Mouse (Mus musculus) left cerebral cortex, postnatal 25 days (tissue): ENCODE data around the gene Klf4. TPM values are rescaled to one million over a fixed set of nuclear protein-coding genes. Genes with fewer than 3 reads are reported as not detected.
A peak's percentile ranks its signal among the peaks of the same experiment; 100 is the strongest.

Source experiments
- DNase-seq, 2 experiments: peaks; one replicate each; pipeline ENCODE4 v3.0.0; 2022; ENCODE audit warnings: low spot score in 2 of 2, mixed read lengths in 1 of 2
- intact Hi-C: fragments of 180-260 bp; cut with DNase I; formaldehyde crosslinking; loops from one replicate; pipeline ENCODE4 v1.15.1; 2025
- total RNA-seq, 2 experiments: library from RNA; stranded (reverse); gene quantifications; 2 replicates each; pipeline ENCODE4 v1.2.3; 2021

Gene Klf4
- 1 to 10 TPM; 6.0 to 7.4 TPM for total RNA-seq

- intact Hi-C loops: loop anchor here (1.0 to 5.0 kb wide), 5 partner anchors 119 to 690 kb away; no protein-coding TSS in a partner anchor
- DNase-seq: peak; percentile 90
Measured at GRCm38 (mm10) chr4:55532407-55533195, at the start of gene Klf4. Gene Klf4 (minus strand): TSS chr4:55532466.

GRCm38 (mm10) chr4:55571432-55571831 lies 39.2 kb upstream of the Klf4 start:
- intact Hi-C loops: no loop called here
- DNase-seq: no peak

GRCm38 (mm10) chr4:55567986-55568385 lies 35.7 kb upstream of the Klf4 start:
- intact Hi-C loops: no loop called here

GRCm38 (mm10) chr4:55567575-55567974 lies 35.3 kb upstream of the Klf4 start:
- intact Hi-C loops: no loop called here
- no peak for DNase-seq

More at GRCm38 (mm10) chr4:55567986-55568385, 35.7 kb upstream of the Klf4 start:
- no peak for DNase-seq

- DNase-seq: no peak
- intact Hi-C loops: no loop called here
Measured at GRCm38 (mm10) chr4:55564317-55564716, 32.1 kb upstream of the Klf4 start.

- intact Hi-C loops: no loop called here
- no peak for DNase-seq
Measured at GRCm38 (mm10) chr4:55563050-55563449, 30.8 kb upstream of the Klf4 start.

GRCm38 (mm10) chr4:55562062-55562461 lies 29.8 kb upstream of the Klf4 start:
- intact Hi-C loops: no loop called here
- DNase-seq: no peak

- intact Hi-C loops: no loop called here
- DNase-seq: no peak
Measured at GRCm38 (mm10) chr4:55546869-55547268, 14.6 kb upstream of the Klf4 start.

GRCm38 (mm10) chr4:55542753-55543152 lies 10.5 kb upstream of the Klf4 start:
- intact Hi-C loops: no loop called here
- DNase-seq: no peak

GRCm38 (mm10) chr4:55541654-55542053 lies 9.4 kb upstream of the Klf4 start:
- intact Hi-C loops: no loop called here

GRCm38 (mm10) chr4:55541221-55541620 lies 9.0 kb upstream of the Klf4 start:
- intact Hi-C loops: no loop called here
- no peak for DNase-seq

More at GRCm38 (mm10) chr4:55541654-55542053, 9.4 kb upstream of the Klf4 start:
- DNase-seq: peak in 1 of 2 experiments; percentile 8

GRCm38 (mm10) chr4:55535012-55535411 lies 2.7 kb upstream of the Klf4 start:
- intact Hi-C loops: no loop called here
- DNase-seq: no peak

GRCm38 (mm10) chr4:55534510-55534909 lies 2.2 kb upstream of the Klf4 start:
- no peak for DNase-seq
- intact Hi-C loops: loop anchor here (5.0 kb wide), 4 partner anchors 198 to 688 kb away; no protein-coding TSS in a partner anchor

GRCm38 (mm10) chr4:55533803-55534254 lies 1.6 kb upstream of the Klf4 start:
- DNase-seq: no peak
- intact Hi-C loops: loop anchor here (5.0 kb wide), 4 partner anchors 198 to 688 kb away; no protein-coding TSS in a partner anchor

- intact Hi-C loops: loop anchor here (5.0 kb wide), 4 partner anchors 199 to 689 kb away; no protein-coding TSS in a partner anchor
- no peak for DNase-seq
Measured at GRCm38 (mm10) chr4:55533196-55533802, 1.0 kb upstream of the Klf4 start.

GRCm38 (mm10) chr4:55531856-55532406 lies 335 bp downstream of the Klf4 start:
- no peak for DNase-seq
- intact Hi-C loops: loop anchor here (1.0 to 5.0 kb wide), 6 partner anchors 119 to 961 kb away; no protein-coding TSS in a partner anchor

GRCm38 (mm10) chr4:55531096-55531855 lies 990 bp downstream of the Klf4 start:
- no peak for DNase-seq

GRCm38 (mm10) chr4:55530731-55531095 lies 1.6 kb downstream of the Klf4 start:
- intact Hi-C loops: loop anchor here (2.0 to 5.0 kb wide), 5 partner anchors 202 to 962 kb away; no protein-coding TSS in a partner anchor
- DNase-seq: no peak

More at GRCm38 (mm10) chr4:55531096-55531855, 990 bp downstream of the Klf4 start:
- intact Hi-C loops: loop anchor here (2.0 to 5.0 kb wide), 5 partner anchors 201 to 962 kb away; no protein-coding TSS in a partner anchor

GRCm38 (mm10) chr4:55530236-55530635 lies 2.0 kb downstream of the Klf4 start:
- intact Hi-C loops: loop anchor here (2.0 to 5.0 kb wide), 5 partner anchors 202 to 963 kb away; no protein-coding TSS in a partner anchor
- peak; percentile 60 for DNase-seq
